In genomic region chr12:31507718-31508364, GRCm38 (mm10) we compare ENCODE assay signal across 9 mouse cellular contexts. TPM values are rescaled to one million over a fixed set of nuclear protein-coding genes. Genes with fewer than 3 reads are reported as not detected.
A peak's percentile ranks its signal among the peaks of the same experiment; 100 is the strongest.
DNase-seq lines count a peak whose midpoint lies in the region; ATAC-seq lines count a peak whose summit lies in the region.
"Had no signal": no experiment of that assay in that cellular context is flagged by ENCODE, and none has a peak within 500 bp of the region (broad histone marks: within the 10 kb centered on the region; RNA-seq: fewer than 3 reads in every experiment).

No protein-coding gene starts in this region.

- peak; percentile 33 for DNase-seq in heart, postnatal 4 days
- peak; percentile 21 for DNase-seq in ovary, postnatal 14 days (ENCODE audit: low spot score)
- DNase-seq in ovary, postnatal 10 days (ENCODE audit: low spot score): no peak
- peak; percentile 76 for DNase-seq in brain, adult 2 months (ENCODE audit: low read depth, low spot score)
- DNase-seq in mesoderm, embryonic 11.5 days (ENCODE audit: low read depth, low spot score): peak; percentile 31
- no peak for DNase-seq in testis, postnatal 14 days (ENCODE audit: low spot score)
- DNase-seq in hindbrain, embryonic 10.5 days (ENCODE audit: low spot score): no peak

- no peak overlapping the region for H3K27ac ChIP-seq in heart, embryonic 12.5 days (ENCODE audit: poor library complexity, severe bottlenecking)
- no peak overlapping the region for H3K27ac ChIP-seq in hindbrain, embryonic 10.5 days
- H3K27ac ChIP-seq: embryonic facial prominence, embryonic 12.5 days had no signal

- 33% methylated on average over 6 of the region's 6 CpGs for WGBS in heart, embryonic 12.5 days
- 46% methylated on average over 6 of the region's 6 CpGs for WGBS in hindbrain, embryonic 10.5 days

- ATAC-seq in heart, embryonic 12.5 days (ENCODE audit: insufficient number of reproducible peaks, low FRiP score): no peak

- H3K36me3 ChIP-seq in heart, embryonic 12.5 days: no peaks in the 10 kb centered on the region
- no peaks in the 10 kb centered on the region for H3K36me3 ChIP-seq in hindbrain, embryonic 10.5 days
- H3K36me3 ChIP-seq: embryonic facial prominence, embryonic 12.5 days had no signal

- no peak overlapping the region for H3K4me2 ChIP-seq in heart, embryonic 12.5 days
- H3K4me2 ChIP-seq: embryonic facial prominence, embryonic 12.5 days had no signal

- H3K4me1 ChIP-seq in heart, embryonic 12.5 days (replicated peaks): peaks cover 4% of the 10 kb centered on the region; the same call in 1 of the 2 replicates
- H3K4me1 ChIP-seq in hindbrain, embryonic 10.5 days (replicated peaks): no peaks in the 10 kb centered on the region
- H3K4me1 ChIP-seq: embryonic facial prominence, embryonic 12.5 days had no signal

- no peak overlapping the region for H3K9ac ChIP-seq in heart, embryonic 12.5 days
- H3K9ac ChIP-seq: embryonic facial prominence, embryonic 12.5 days had no signal

- no peaks in the 10 kb centered on the region for H3K27me3 ChIP-seq in heart, embryonic 12.5 days (replicated peaks)
- H3K27me3 ChIP-seq in hindbrain, embryonic 10.5 days (ENCODE audit: insufficient read depth, poor library complexity, severe bottlenecking): no peaks in the 10 kb centered on the region

- no peak overlapping the region for H3K4me3 ChIP-seq in heart, embryonic 12.5 days
- no peak overlapping the region for H3K4me3 ChIP-seq in hindbrain, embryonic 10.5 days
- H3K4me3 ChIP-seq: embryonic facial prominence, embryonic 12.5 days had no signal

- no peaks in the 10 kb centered on the region for H3K9me3 ChIP-seq in heart, embryonic 12.5 days (replicated peaks)
- H3K9me3 ChIP-seq in hindbrain, embryonic 10.5 days: no peaks in the 10 kb centered on the region
- H3K9me3 ChIP-seq: embryonic facial prominence, embryonic 12.5 days had no signal

RNA-seq across cellular contexts. Expression of gene Cbll1, which starts 8.4 kb away (rescaled TPM):
- 10 to 100 TPM; 13.6 to 15.1 TPM for total RNA-seq in heart, postnatal 4 days (2021)
- 10.7 and 11.3 TPM in 2 replicates for polyA plus RNA-seq in heart, embryonic 12.5 days (2016; fragmentation: Nextera tagmentation; extraction: Ambion mirVana)
- polyA plus RNA-seq in hindbrain, embryonic 10.5 days (2016; fragmentation: Nextera tagmentation; extraction: Ambion mirVana): 17.7 and 18.1 TPM in 2 replicates

RNA-seq across cellular contexts. Expression of gene Slc26a4, which starts 51.9 kb away (rescaled TPM):
- total RNA-seq in heart, postnatal 4 days (2021): under 1 TPM; 0.17 to 0.32 TPM
- 0.14 and 0.19 TPM in 2 replicates for polyA plus RNA-seq in heart, embryonic 12.5 days (2016; fragmentation: Nextera tagmentation; extraction: Ambion mirVana)
- 0.09 TPM in 1 of 2 replicates, not detected in the other for polyA plus RNA-seq in hindbrain, embryonic 10.5 days (2016; fragmentation: Nextera tagmentation; extraction: Ambion mirVana)

Comparison
In these comparisons a context has a peak if more than half of its experiments do, and no peak if none do; other contexts are left out.
1. DNase-seq: peak in heart, postnatal 4 days (single experiment), ovary, postnatal 14 days (single experiment), brain, adult 2 months (single experiment) and mesoderm, embryonic 11.5 days (single experiment); none in ovary, postnatal 10 days (single experiment), testis, postnatal 14 days (single experiment) and hindbrain, embryonic 10.5 days (single experiment).